Mouse (Mus musculus): ENCODE data around the gene Scnn1a. TPM values are rescaled to one million over a fixed set of nuclear protein-coding genes. Genes with fewer than 3 reads are reported as not detected.

The Scnn1a gene
- polyA plus RNA-seq, 1 experiment, result 0.62 TPM

DNA sequence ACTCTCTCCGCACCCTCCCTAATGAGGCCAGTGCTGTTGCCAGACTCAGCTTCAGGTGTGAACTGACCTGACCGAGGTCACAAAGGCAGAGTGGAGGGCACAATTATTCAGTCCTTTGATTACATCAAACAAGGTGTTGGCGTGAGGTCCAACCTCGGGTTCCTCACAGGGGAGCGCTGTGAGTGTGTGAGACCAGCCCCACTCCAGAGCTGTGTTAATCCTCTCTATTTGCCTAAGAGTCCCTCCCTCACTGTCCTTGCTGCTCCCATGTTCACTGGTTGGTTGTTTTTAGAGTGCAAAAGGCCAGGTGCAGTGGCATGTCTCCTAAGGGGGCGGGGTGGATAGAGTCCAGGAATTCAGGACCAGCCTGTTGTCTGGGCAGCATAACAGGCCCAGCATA is 65.6 kb downstream of the Scnn1a start:
- TF ChIP-seq CTCF (IDR thresholded peaks at IDR 0.05; ENCODE audit: borderline replicate concordance, extremely low read depth, insufficient read depth, insufficient read length), result no peak
- no peak for DNase-seq (ENCODE audit: low read depth)

DNA sequence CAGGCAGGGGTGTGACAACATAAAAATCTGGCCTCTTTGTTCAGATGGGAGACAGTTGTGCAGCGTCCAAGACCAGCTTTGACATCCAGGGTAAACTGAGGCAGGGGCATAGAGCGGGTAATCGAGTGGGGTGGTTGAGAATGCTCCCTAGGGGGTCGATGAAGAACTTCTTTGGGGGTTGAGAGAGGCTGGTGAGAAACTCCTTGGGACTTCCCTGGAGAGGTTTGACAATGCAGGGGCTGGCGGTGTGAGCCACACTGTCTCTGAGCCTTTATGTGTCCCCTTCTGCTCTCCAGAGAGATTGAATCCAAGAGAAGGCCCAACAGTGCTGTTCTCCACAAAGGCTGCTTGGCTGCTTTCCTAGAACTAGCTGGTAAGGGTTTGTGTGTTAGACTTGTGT is 69.4 kb downstream of the Scnn1a start:
- DNase-seq (ENCODE audit: low read depth), result no peak

More for the DNA sequence above, 69.4 kb downstream of the Scnn1a start:
- TF ChIP-seq POLR2A (IDR thresholded peaks at IDR 0.05; ENCODE audit: borderline replicate concordance, extremely low read depth, insufficient read depth, insufficient read length, poor library complexity, severe bottlenecking), result no peak
- no peak for TF ChIP-seq CTCF (IDR thresholded peaks at IDR 0.05; ENCODE audit: borderline replicate concordance, extremely low read depth, insufficient read depth, insufficient read length)

Other genes with a start within 250 kb of the Scnn1a start
- 69.8 and 142 TPM in 2 replicates for gene Chd4, start 224.7 kb upstream of the Scnn1a start, polyA plus RNA-seq (2012; rRNA removed)
- gene Nop2, start 188.8 kb upstream of the Scnn1a start, polyA plus RNA-seq (2012; rRNA removed), result 32.6 and 34.6 TPM in 2 replicates
- gene Iffo1, start 175.4 kb upstream of the Scnn1a start, polyA plus RNA-seq (2012; rRNA removed), result 29.9 TPM in 2 replicates
- gene Gapdh, start 154.2 kb upstream of the Scnn1a start, polyA plus RNA-seq (2012; rRNA removed), result 2,343 and 3,527 TPM in 2 replicates
- 169 and 213 TPM in 2 replicates for gene Ncapd2, start 129.0 kb upstream of the Scnn1a start, polyA plus RNA-seq (2012; rRNA removed)
- gene Mrpl51, start 128.9 kb upstream of the Scnn1a start, polyA plus RNA-seq (2012; rRNA removed), result 48.9 and 54.4 TPM in 2 replicates
- 19.9 and 22.3 TPM in 2 replicates for gene Vamp1, start 105.1 kb upstream of the Scnn1a start, polyA plus RNA-seq (2012; rRNA removed)
- 2.7 and 3.1 TPM in 2 replicates for gene Tapbpl, start 88.8 kb upstream of the Scnn1a start, polyA plus RNA-seq (2012; rRNA removed)
- gene Cd27, start 83.6 kb upstream of the Scnn1a start, polyA plus RNA-seq (2012; rRNA removed), result 0.15 and 0.24 TPM in 2 replicates
- not detected in 2 replicates for gene Tuba3a, start 34.6 kb upstream of the Scnn1a start, polyA plus RNA-seq (2012; rRNA removed)
- gene Ltbr, start 6.8 kb upstream of the Scnn1a start, polyA plus RNA-seq (2012; rRNA removed), result 14.2 and 20.7 TPM in 2 replicates
- 18.5 and 19.4 TPM in 2 replicates for gene Tnfrsf1a, start 28.7 kb downstream of the Scnn1a start, polyA plus RNA-seq (2012; rRNA removed)
- 0.13 and 0.23 TPM in 2 replicates for gene Plekhg6, start 60.1 kb downstream of the Scnn1a start, polyA plus RNA-seq (2012; rRNA removed)
- 47.3 and 57.2 TPM in 2 replicates for gene Cd9, start 174.1 kb downstream of the Scnn1a start, polyA plus RNA-seq (2012; rRNA removed)
- gene Vwf, start 226.1 kb downstream of the Scnn1a start, polyA plus RNA-seq (2012; rRNA removed), result 5.8 and 18.9 TPM in 2 replicates